Comparison of ENCODE assay signal across 8 mouse cellular contexts in genomic region chr4:128811382-128812056, GRCm38 (mm10). TPM values are rescaled to one million over a fixed set of nuclear protein-coding genes. Genes with fewer than 3 reads are reported as not detected.
A peak's percentile ranks its signal among the peaks of the same experiment; 100 is the strongest.
DNase-seq lines count a peak whose midpoint lies in the region; ATAC-seq lines count a peak whose summit lies in the region.

No protein-coding gene starts in this region.

- ATAC-seq in hindbrain, embryonic 13.5 days (ENCODE audit: low FRiP score) = peak; percentile 93

- H3K27me3 ChIP-seq in hindbrain, embryonic 13.5 days = no peaks in the 10 kb centered on the region

- peak overlapping the region; percentile 71 for H3K4me2 ChIP-seq in hindbrain, embryonic 13.5 days

- peak overlapping the region; percentile 78 for H3K9ac ChIP-seq in hindbrain, embryonic 13.5 days

- H3K9me3 ChIP-seq in hindbrain, embryonic 13.5 days = no peaks in the 10 kb centered on the region

- peak overlapping the region; percentile 67 for H3K27ac ChIP-seq in hindbrain, embryonic 13.5 days

- peak overlapping the region; percentile 56 for H3K4me3 ChIP-seq in hindbrain, embryonic 13.5 days

- H3K36me3 ChIP-seq in hindbrain, embryonic 13.5 days = no peaks in the 10 kb centered on the region

- H3K4me1 ChIP-seq in hindbrain, embryonic 13.5 days (replicated peaks) = peaks cover 24% of the 10 kb centered on the region

- 15% methylated on average over 16 of the region's 16 CpGs for WGBS in hindbrain, embryonic 13.5 days

- peak; percentile 46 for DNase-seq in WW6 (ENCODE audit: low read depth, low spot score)
- peak; percentile 82 to 84 for DNase-seq in cerebellum, postnatal 14 days
- peak; percentile 80 for DNase-seq in frontal cortex, postnatal 14 days (ENCODE audit: low spot score in 2 of 2)
- peak; percentile 70 to 91 for DNase-seq in layer of hippocampus, postnatal 14 days (ENCODE audit: low spot score in 2 of 2)
- DNase-seq in lung, postnatal 10 days = peak; percentile 91
- peak; percentile 69 for DNase-seq in retina, adult 2 months (ENCODE audit: low read depth, low spot score)
- peak; percentile 55 to 62 for DNase-seq in thymus, postnatal 36 days

RNA-seq across cellular contexts. Expression of gene Zfp362, which starts 5.7 kb away (rescaled TPM):
- 36.9 and 39.0 TPM in 2 replicates for polyA plus RNA-seq in hindbrain, embryonic 13.5 days (2015; fragmentation: Nextera tagmentation; extraction: Ambion mirVana)
- total RNA-seq in layer of hippocampus, postnatal 14 days (2021) = 10 to 100 TPM; 34.7 to 35.5 TPM

RNA-seq across cellular contexts. Expression of gene A3galt2, which starts 56.4 kb away (rescaled TPM):
- 0.38 and 0.53 TPM in 2 replicates for polyA plus RNA-seq in hindbrain, embryonic 13.5 days (2015; fragmentation: Nextera tagmentation; extraction: Ambion mirVana)
- under 1 TPM; 0.35 to 0.62 TPM for total RNA-seq in layer of hippocampus, postnatal 14 days (2021)

Comparison
In these comparisons a context has a peak if more than half of its experiments do, and no peak if none do; other contexts are left out.
1. Peak in every context shown above with its lines: DNase-seq, ATAC-seq, H3K4me3 ChIP-seq and H3K27ac ChIP-seq.